Mouse (Mus musculus) urinary bladder, postnatal 14 days (tissue): ENCODE measurements around the gene Gm9780.
"Not testable (repeated sequence)": the region's sequence is repeated elsewhere in the genome, so short reads cannot be mapped to it uniquely, and the experiment has no call there.

Experiments used
- DNase-seq: peaks from one replicate; pipeline ENCODE4 v3.0.0; 2021; ENCODE audit warnings: low spot score

Gm9780 gene

GRCm38 (mm10) chr14:26042611-26043010 is at the start of gene Gm9780:
Gm9780 (minus strand) TSS chr14:26042711.
- DNase-seq, result not testable (repeated sequence)

- not testable (repeated sequence) for DNase-seq
Observed at GRCm38 (mm10) chr14:26081997-26082396, 39.5 kb upstream of the Gm9780 start, which contains the start of gene Cphx3. Cphx3 (plus strand) TSS chr14:26082297.

GRCm38 (mm10) chr14:26081216-26081615 is 38.7 kb upstream of the Gm9780 start, which contains the start of gene Cphx2:
Cphx2 (plus strand) TSS chr14:26081516.
- not testable (repeated sequence) for DNase-seq

GRCm38 (mm10) chr14:26076620-26077390 is 34.3 kb upstream of the Gm9780 start:
- not testable (repeated sequence) for DNase-seq

GRCm38 (mm10) chr14:26067325-26067633 is 24.8 kb upstream of the Gm9780 start, which contains the start of gene Tmem254c:
Tmem254c (minus strand) TSS chr14:26067355.
- DNase-seq, result not testable (repeated sequence)

GRCm38 (mm10) chr14:26066574-26067324 is 24.2 kb upstream of the Gm9780 start:
- DNase-seq, result not testable (repeated sequence)

- not testable (repeated sequence) for DNase-seq
Observed at GRCm38 (mm10) chr14:26059362-26059761, 16.9 kb upstream of the Gm9780 start.

- DNase-seq, result not testable (repeated sequence)
Observed at GRCm38 (mm10) chr14:26058184-26058583, 15.7 kb upstream of the Gm9780 start.

- DNase-seq, result not testable (repeated sequence)
Observed at GRCm38 (mm10) chr14:26048767-26049166, 6.3 kb upstream of the Gm9780 start.

- DNase-seq, result not testable (repeated sequence)
Observed at GRCm38 (mm10) chr14:26047026-26047425, 4.5 kb upstream of the Gm9780 start.

GRCm38 (mm10) chr14:26045007-26045406 is 2.5 kb upstream of the Gm9780 start:
- not testable (repeated sequence) for DNase-seq

- not testable (repeated sequence) for DNase-seq
Observed at GRCm38 (mm10) chr14:26035439-26035838, 7.1 kb downstream of the Gm9780 start.

- DNase-seq, result not testable (repeated sequence)
Observed at GRCm38 (mm10) chr14:26034364-26034763, 8.1 kb downstream of the Gm9780 start.

- DNase-seq, result not testable (repeated sequence)
Observed at GRCm38 (mm10) chr14:26025653-26026052, 16.9 kb downstream of the Gm9780 start.

- DNase-seq, result not testable (repeated sequence)
Observed at GRCm38 (mm10) chr14:26022831-26023230, 19.7 kb downstream of the Gm9780 start.

- not testable (repeated sequence) for DNase-seq
Observed at GRCm38 (mm10) chr14:26021555-26021954, 21.0 kb downstream of the Gm9780 start.

GRCm38 (mm10) chr14:26016414-26016813 is 26.1 kb downstream of the Gm9780 start:
- not testable (repeated sequence) for DNase-seq

GRCm38 (mm10) chr14:26007462-26007861 is 35.0 kb downstream of the Gm9780 start:
- DNase-seq, result not testable (repeated sequence)

- DNase-seq, result peak; percentile 4
Observed at GRCm38 (mm10) chr14:25981880-25982279, 60.6 kb downstream of the Gm9780 start.

- not testable (repeated sequence) for DNase-seq
Observed at GRCm38 (mm10) chr14:25979242-25979941, 63.1 kb downstream of the Gm9780 start.

GRCm38 (mm10) chr14:25978371-25979241 is 63.9 kb downstream of the Gm9780 start, which contains the start of gene Duxbl1:
Duxbl1 (plus strand) TSS chr14:25978577.
- not testable (repeated sequence) for DNase-seq
